ENCODE assay signal across 14 mouse cellular contexts in genomic region chr3:136902776-136903175, GRCm38 (mm10).
"Had no signal": no experiment of that assay in that cellular context is flagged by ENCODE, and none has a peak within 500 bp of the region (broad histone marks: within the 10 kb centered on the region; RNA-seq: fewer than 3 reads in every experiment).

No protein-coding gene starts in this region.

- H3K4me2 ChIP-seq: intestine, embryonic 15.5 days; liver, embryonic 13.5 days; neural tube, embryonic 12.5 days had no signal

- ATAC-seq: intestine, embryonic 15.5 days had no signal

- H3K4me1 ChIP-seq: intestine, embryonic 15.5 days; liver, embryonic 13.5 days; neural tube, embryonic 12.5 days had no signal

- H3K27ac ChIP-seq: intestine, embryonic 15.5 days; left cerebral cortex, adult 2 months; liver, embryonic 13.5 days; neural tube, embryonic 12.5 days had no signal

- H3K4me3 ChIP-seq: intestine, embryonic 15.5 days; left cerebral cortex, adult 2 months; liver, embryonic 13.5 days; neural tube, embryonic 12.5 days had no signal

- H3K9ac ChIP-seq: intestine, embryonic 15.5 days; liver, embryonic 13.5 days; neural tube, embryonic 12.5 days had no signal

- DNase-seq: kidney, adult 18-20 months; kidney, adult 9 months; kidney, postnatal 14 days; kidney, postnatal 4 days; layer of hippocampus, adult 9-11 months; layer of hippocampus, postnatal 36 days; liver, embryonic 13.5 days; lung, adult 2 months; lung, postnatal 14 days; lung, postnatal 4 days; thymus, postnatal 36 days had no signal

- H3K9me3 ChIP-seq: intestine, embryonic 15.5 days; liver, embryonic 13.5 days; neural tube, embryonic 12.5 days had no signal

- H3K27me3 ChIP-seq: intestine, embryonic 15.5 days; liver, embryonic 13.5 days; neural tube, embryonic 12.5 days had no signal

- H3K36me3 ChIP-seq: intestine, embryonic 15.5 days had no signal
